In the genomic region with DNA sequence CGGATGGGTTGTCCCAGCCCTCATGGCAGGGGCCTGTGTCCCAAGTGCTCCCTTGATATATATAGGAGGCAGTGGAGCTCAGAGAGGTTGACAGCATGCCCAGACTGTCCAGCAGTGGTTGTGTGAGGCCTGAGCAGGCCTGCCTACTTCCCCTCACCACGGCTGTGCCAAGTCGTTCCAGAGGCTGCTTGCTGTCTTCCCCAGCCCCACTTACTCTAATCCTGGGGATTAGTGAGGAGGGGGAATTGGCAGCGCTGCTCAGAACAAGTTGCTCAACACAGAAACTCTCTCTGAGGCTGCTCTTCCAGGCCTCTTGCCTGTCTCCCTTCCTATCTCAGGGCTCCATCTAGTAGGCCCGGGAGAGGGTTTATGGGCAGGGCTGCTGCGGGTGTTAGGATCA, we compare ENCODE assay signal across 17 mouse cellular contexts. TPM values are rescaled to one million over a fixed set of nuclear protein-coding genes. Genes with fewer than 3 reads are reported as not detected.
DNase-seq lines count a peak whose midpoint lies in the region; ATAC-seq lines count a peak whose summit lies in the region.
"Had no signal": no experiment of that assay in that cellular context is flagged by ENCODE, and none has a peak within 500 bp of the region (broad histone marks: within the 10 kb centered on the region; RNA-seq: fewer than 3 reads in every experiment).

No protein-coding gene starts in this region.

- no peak overlapping the region for H3K27ac ChIP-seq in lung, embryonic 16.5 days (ENCODE audit: low read length)
- peak overlapping the region; percentile 41; the same call in 1 of the 2 replicates for H3K27ac ChIP-seq in embryonic facial prominence, embryonic 12.5 days
- peak overlapping the region; percentile 19; the same call in 1 of the 2 replicates for H3K27ac ChIP-seq in limb, embryonic 10.5 days
- peak overlapping the region; percentile 72 for H3K27ac ChIP-seq in stomach, embryonic 15.5 days
- H3K27ac ChIP-seq: forebrain, embryonic 15.5 days; kidney, embryonic 15.5 days; lung, embryonic 15.5 days had no signal

- H3K36me3 ChIP-seq in lung, embryonic 16.5 days (ENCODE audit: control insufficient read depth, insufficient read depth, low read length): no peaks in the 10 kb centered on the region
- no peaks in the 10 kb centered on the region for H3K36me3 ChIP-seq in embryonic facial prominence, embryonic 12.5 days
- H3K36me3 ChIP-seq in limb, embryonic 10.5 days: no peaks in the 10 kb centered on the region
- no peaks in the 10 kb centered on the region for H3K36me3 ChIP-seq in stomach, embryonic 15.5 days
- H3K36me3 ChIP-seq: forebrain, embryonic 15.5 days; kidney, embryonic 15.5 days; lung, embryonic 15.5 days had no signal

- no peak for DNase-seq in lung, postnatal 10 days
- no peak for DNase-seq in limb, embryonic 10.5 days (ENCODE audit: low spot score)
- no peak for DNase-seq in embryo, embryonic 10 days (ENCODE audit: low spot score)
- DNase-seq in heart, adult 18-20 months: no peak
- DNase-seq: adrenal gland, postnatal 10 days; cerebellum, adult 9-10 months; gastrocnemius, postnatal 14 days had no signal

- WGBS in lung, embryonic 16.5 days: 49% methylated on average over 6 of the region's 6 CpGs
- WGBS in embryonic facial prominence, embryonic 12.5 days: 47% methylated on average over 6 of the region's 6 CpGs
- 49% methylated on average over 6 of the region's 6 CpGs for WGBS in limb, embryonic 10.5 days
- WGBS in stomach, embryonic 15.5 days: 32% methylated on average over 6 of the region's 6 CpGs

- peak; percentile 58 for ATAC-seq in lung, embryonic 16.5 days (ENCODE audit: low read depth)
- ATAC-seq in embryonic facial prominence, embryonic 12.5 days (ENCODE audit: insufficient number of reproducible peaks, insufficient read depth, low FRiP score, low TSS enrichment): peak; percentile 81; the same call in 1 of the 2 replicates
- ATAC-seq in stomach, embryonic 15.5 days (ENCODE audit: insufficient read depth, low FRiP score, low read depth): peak; percentile 64; the same call in 1 of the 2 replicates
- ATAC-seq: forebrain, embryonic 15.5 days had no signal

- no peak overlapping the region for H3K4me2 ChIP-seq in lung, embryonic 16.5 days (ENCODE audit: low read depth, low read length)
- H3K4me2 ChIP-seq in embryonic facial prominence, embryonic 12.5 days (replicated peaks): no peak overlapping the region
- no peak overlapping the region for H3K4me2 ChIP-seq in stomach, embryonic 15.5 days
- H3K4me2 ChIP-seq: forebrain, embryonic 15.5 days; heart, embryonic 11.5 days; kidney, embryonic 15.5 days; liver, embryonic 11.5 days; lung, embryonic 15.5 days had no signal

- no peak overlapping the region for H3K9ac ChIP-seq in lung, embryonic 16.5 days (ENCODE audit: low read length)
- H3K9ac ChIP-seq in embryonic facial prominence, embryonic 12.5 days: no peak overlapping the region
- H3K9ac ChIP-seq in stomach, embryonic 15.5 days: no peak overlapping the region
- H3K9ac ChIP-seq: forebrain, embryonic 15.5 days; kidney, embryonic 15.5 days; lung, embryonic 15.5 days had no signal

- no peaks in the 10 kb centered on the region for H3K9me3 ChIP-seq in lung, embryonic 16.5 days (ENCODE audit: control insufficient read depth, low read length)
- H3K9me3 ChIP-seq in embryonic facial prominence, embryonic 12.5 days: no peaks in the 10 kb centered on the region
- H3K9me3 ChIP-seq in limb, embryonic 10.5 days (replicated peaks): no peaks in the 10 kb centered on the region
- no peaks in the 10 kb centered on the region for H3K9me3 ChIP-seq in stomach, embryonic 15.5 days
- H3K9me3 ChIP-seq: forebrain, embryonic 15.5 days; kidney, embryonic 15.5 days; lung, embryonic 15.5 days had no signal

- no peaks in the 10 kb centered on the region for H3K27me3 ChIP-seq in lung, embryonic 16.5 days (ENCODE audit: control insufficient read depth, insufficient read depth, low read depth, low read length)
- H3K27me3 ChIP-seq in embryonic facial prominence, embryonic 12.5 days: no peaks in the 10 kb centered on the region
- H3K27me3 ChIP-seq in limb, embryonic 10.5 days (ENCODE audit: low read depth, poor library complexity, severe bottlenecking): no peaks in the 10 kb centered on the region
- no peaks in the 10 kb centered on the region for H3K27me3 ChIP-seq in stomach, embryonic 15.5 days (replicated peaks)
- H3K27me3 ChIP-seq: forebrain, embryonic 15.5 days; kidney, embryonic 15.5 days; lung, embryonic 15.5 days had no signal

- no peak overlapping the region for H3K4me3 ChIP-seq in lung, embryonic 16.5 days (ENCODE audit: low read length)
- H3K4me3 ChIP-seq in embryonic facial prominence, embryonic 12.5 days: no peak overlapping the region
- no peak overlapping the region for H3K4me3 ChIP-seq in limb, embryonic 10.5 days
- H3K4me3 ChIP-seq in stomach, embryonic 15.5 days (replicated peaks): no peak overlapping the region
- H3K4me3 ChIP-seq: forebrain, embryonic 15.5 days; kidney, embryonic 15.5 days; lung, embryonic 15.5 days had no signal

- H3K4me1 ChIP-seq in lung, embryonic 16.5 days (replicated peaks; ENCODE audit: control insufficient read depth, insufficient read depth, low read length): peaks cover 7% of the 10 kb centered on the region
- 0 out of 2 replicates have a peak, but pooled peaks cover 4% of the 10 kb centered on the region for H3K4me1 ChIP-seq in embryonic facial prominence, embryonic 12.5 days
- H3K4me1 ChIP-seq in limb, embryonic 10.5 days: peaks cover 6% of the 10 kb centered on the region; the same call in 1 of the 2 replicates
- H3K4me1 ChIP-seq in stomach, embryonic 15.5 days: peaks cover 12% of the 10 kb centered on the region; the same call in 1 of the 2 replicates
- H3K4me1 ChIP-seq: forebrain, embryonic 15.5 days had no signal

RNA-seq across cellular contexts. Expression of gene 1600014C23Rik, which starts 56.1 kb away (rescaled TPM):
- not detected in 2 replicates for polyA plus RNA-seq in lung, embryonic 16.5 days (2015; fragmentation: Nextera tagmentation; extraction: Ambion mirVana)
- 0.47 TPM in 1 of 2 replicates, not detected in the other for polyA plus RNA-seq in embryonic facial prominence, embryonic 12.5 days (2016; fragmentation: Nextera tagmentation; extraction: Ambion mirVana)
- 0.33 TPM in 1 of 2 replicates, not detected in the other for polyA plus RNA-seq in limb, embryonic 10.5 days (2016; fragmentation: Nextera tagmentation; extraction: Ambion mirVana)
- polyA plus RNA-seq in stomach, embryonic 15.5 days (2015; fragmentation: Nextera tagmentation; extraction: Ambion mirVana): not detected in 2 replicates
- 1 to 10 TPM in 1 of 2 experiments, not detected in 1; 1.3 TPM for total RNA-seq in heart, adult 18-20 months (2021)
- total RNA-seq: adrenal gland, postnatal 10 days; gastrocnemius, postnatal 14 days; left cerebral cortex, postnatal 10 days had no signal
- polyA plus RNA-seq: forebrain, embryonic 15.5 days; liver, embryonic 11.5 days; lung, embryonic 15.5 days; thymus, postnatal 0 days had no signal
